Mouse (Mus musculus): ENCODE measurements around the gene A630076J17Rik. TPM values are rescaled to one million over a fixed set of nuclear protein-coding genes. Genes with fewer than 3 reads are reported as not detected.

Gene A630076J17Rik
- total and polyA plus RNA-seq, 3 experiments: not detected

DNA sequence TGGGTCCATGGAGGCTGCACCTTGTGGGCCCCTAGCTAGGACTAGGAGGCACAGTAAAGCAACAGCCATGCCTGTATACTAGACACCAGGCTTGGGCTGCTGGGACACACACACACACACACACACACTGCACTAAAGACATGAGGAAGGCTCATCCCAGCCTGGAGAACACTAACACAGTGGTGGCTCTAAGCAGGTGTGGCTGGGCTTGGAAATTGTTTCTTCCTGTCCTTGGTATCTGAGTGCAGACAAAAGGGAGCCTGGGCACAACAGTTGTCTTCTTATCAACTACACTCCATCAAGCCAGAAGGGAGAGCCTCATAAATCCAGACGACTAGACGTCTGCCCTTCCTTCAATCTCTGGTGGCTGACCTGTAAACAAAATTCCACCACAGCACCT is 19.9 kb downstream of the A630076J17Rik start:
- Histone ChIP-seq H3K9me3 (replicated peaks; ENCODE audit: insufficient read depth, low read length) (no peaks in the 10 kb centered on the region), H3K9ac (ENCODE audit: control insufficient read depth, low read depth, low read length, poor library complexity, severe bottlenecking) (no peak overlapping the region), H3K36me3 (ENCODE audit: control insufficient read depth in 1 of 2, insufficient read depth in 2 of 2, low read length in 2 of 2) (no peaks in the 10 kb centered on the region), H3K4me3 (ENCODE audit: control insufficient read depth in 1 of 2, insufficient read depth in 1 of 2, low read depth in 2 of 2, low read length in 2 of 2) (no peak overlapping the region), H3K4me1 (ENCODE audit: control insufficient read depth in 1 of 2, insufficient read depth in 2 of 2, low read length in 2 of 2) (no peaks in the 10 kb centered on the region), H3K27ac (ENCODE audit: control insufficient read depth, low read depth, low read length) (no peak overlapping the region), H3K79me2 (ENCODE audit: control insufficient read depth, insufficient read depth, low read length, poor library complexity) (no peaks in the 10 kb centered on the region), H3K27me3 (ENCODE audit: control insufficient read depth in 1 of 2, insufficient read depth in 2 of 2, low read length in 2 of 2) (peaks cover 15 to 21% of the 10 kb centered on the region in 2 experiments)
- DNase-seq (ENCODE audit: low read depth, low spot score): no peak
- TF ChIP-seq CTCF (IDR thresholded peaks at IDR 0.05 in 2 of 3, conservative IDR thresholded peaks at IDR 0.05 in 1 of 3; ENCODE audit: control insufficient read depth in 1 of 3, insufficient read depth in 1 of 3, low read depth in 2 of 3, low read length in 3 of 3, poor library complexity in 1 of 3, severe bottlenecking in 1 of 3) (no peak), NRF1 (IDR thresholded peaks at IDR 0.05; ENCODE audit: insufficient read depth, low read depth, low read length, poor library complexity, severe bottlenecking) (no peak), POLR2A (IDR thresholded peaks at IDR 0.05; ENCODE audit: control insufficient read depth in 1 of 2, insufficient read depth in 1 of 2, low read depth in 1 of 2, low read length in 2 of 2, poor library complexity in 1 of 2) (no peak), SIN3A (IDR thresholded peaks at IDR 0.05; ENCODE audit: low read length) (no peak), MAZ (IDR thresholded peaks at IDR 0.05; ENCODE audit: low read depth, low read length) (no peak), ETS1 (IDR thresholded peaks at IDR 0.05; ENCODE audit: low read depth, low read length) (no peak), MYB (IDR thresholded peaks at IDR 0.05; ENCODE audit: low read depth, low read length) (no peak), POLR2AphosphoS2 (IDR thresholded peaks at IDR 0.05; ENCODE audit: low read length) (no peak), MEF2A (IDR thresholded peaks at IDR 0.05; ENCODE audit: extremely low read depth, insufficient replicate concordance, low read depth, low read length, poor library complexity, severe bottlenecking) (no peak), ZC3H11A (IDR thresholded peaks at IDR 0.05; ENCODE audit: low read depth, low read length) (no peak), TCF12 (IDR thresholded peaks at IDR 0.05; ENCODE audit: low read depth, low read length) (no peak), USF2 (IDR thresholded peaks at IDR 0.05; ENCODE audit: borderline replicate concordance in 1 of 2, insufficient read depth in 1 of 2, low read depth in 1 of 2, low read length in 2 of 2) (no peak), POLR2AphosphoS5 (IDR thresholded peaks at IDR 0.05; ENCODE audit: borderline replicate concordance, low read depth, low read length) (no peak), CHD1 (IDR thresholded peaks at IDR 0.05; ENCODE audit: low read depth, low read length) (no peak), ZNF384 (IDR thresholded peaks at IDR 0.05; ENCODE audit: low read depth, low read length) (no peak), JUND (IDR thresholded peaks at IDR 0.05; ENCODE audit: low read depth, low read length) (no peak), USF1 (IDR thresholded peaks at IDR 0.05; ENCODE audit: low read depth, low read length) (no peak)

DNA sequence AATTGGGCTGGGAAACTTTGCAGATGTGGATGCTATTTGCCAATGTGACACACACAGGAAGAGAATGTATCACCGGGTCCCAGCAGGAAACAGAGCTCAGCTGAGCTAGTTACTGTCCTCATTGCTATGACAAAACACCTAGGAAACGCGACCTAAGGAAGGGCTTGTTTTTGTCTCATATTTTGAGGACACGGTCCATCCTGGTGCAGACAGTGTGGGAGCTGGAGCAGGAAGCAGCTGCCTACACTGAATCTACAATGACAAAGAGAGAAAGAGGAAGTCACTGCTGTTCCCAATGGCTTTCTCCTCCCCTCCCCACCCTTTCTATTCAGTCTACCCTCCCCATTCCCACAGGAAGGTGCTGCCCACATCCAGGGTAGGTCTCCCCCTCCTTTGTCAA is 21.6 kb downstream of the A630076J17Rik start:
- peak; percentile 12 for DNase-seq (ENCODE audit: low read depth, low spot score)

More for the DNA sequence above, 21.6 kb downstream of the A630076J17Rik start:
- no peak overlapping the region for H3K27ac ChIP-seq (ENCODE audit: control insufficient read depth, low read depth, low read length)
- H3K27me3 ChIP-seq (ENCODE audit: control insufficient read depth in 1 of 2, insufficient read depth in 2 of 2, low read length in 2 of 2): peaks cover 10 to 14% of the 10 kb centered on the region in 2 experiments
- no peaks in the 10 kb centered on the region for H3K9me3 ChIP-seq (replicated peaks; ENCODE audit: insufficient read depth, low read length)
- H3K79me2 ChIP-seq (ENCODE audit: control insufficient read depth, insufficient read depth, low read length, poor library complexity): no peaks in the 10 kb centered on the region
- no peak overlapping the region for H3K4me3 ChIP-seq (ENCODE audit: control insufficient read depth in 1 of 2, insufficient read depth in 1 of 2, low read depth in 2 of 2, low read length in 2 of 2)
- no peak overlapping the region for H3K9ac ChIP-seq (ENCODE audit: control insufficient read depth, low read depth, low read length, poor library complexity, severe bottlenecking)
- no peaks in the 10 kb centered on the region for H3K36me3 ChIP-seq (ENCODE audit: control insufficient read depth in 1 of 2, insufficient read depth in 2 of 2, low read length in 2 of 2)
- no peaks in the 10 kb centered on the region for H3K4me1 ChIP-seq (ENCODE audit: control insufficient read depth in 1 of 2, insufficient read depth in 2 of 2, low read length in 2 of 2)
- TF ChIP-seq MAZ (IDR thresholded peaks at IDR 0.05; ENCODE audit: low read depth, low read length) (no peak), RAD21 (IDR thresholded peaks at IDR 0.05; ENCODE audit: low read depth, low read length) (no peak), MYB (IDR thresholded peaks at IDR 0.05; ENCODE audit: low read depth, low read length) (no peak), MEF2A (IDR thresholded peaks at IDR 0.05; ENCODE audit: extremely low read depth, insufficient replicate concordance, low read depth, low read length, poor library complexity, severe bottlenecking) (no peak), KAT2A (conservative IDR thresholded peaks at IDR 0.05; ENCODE audit: low read depth, low read length) (no peak), NRF1 (IDR thresholded peaks at IDR 0.05; ENCODE audit: insufficient read depth, low read depth, low read length, poor library complexity, severe bottlenecking) (no peak), ELF1 (IDR thresholded peaks at IDR 0.05; ENCODE audit: low read depth, low read length) (no peak), USF2 (IDR thresholded peaks at IDR 0.05; ENCODE audit: borderline replicate concordance in 1 of 2, insufficient read depth in 1 of 2, low read depth in 1 of 2, low read length in 2 of 2) (no peak), UBTF (IDR thresholded peaks at IDR 0.05; ENCODE audit: borderline replicate concordance, insufficient read depth, low read depth, low read length) (no peak), RCOR1 (IDR thresholded peaks at IDR 0.05; ENCODE audit: low read depth, low read length) (no peak), TBP (IDR thresholded peaks at IDR 0.05; ENCODE audit: low read depth, low read length) (no peak), TCF12 (IDR thresholded peaks at IDR 0.05; ENCODE audit: low read depth, low read length) (no peak), SIN3A (IDR thresholded peaks at IDR 0.05; ENCODE audit: low read length) (no peak), CTCF (IDR thresholded peaks at IDR 0.05 in 2 of 3, conservative IDR thresholded peaks at IDR 0.05 in 1 of 3; ENCODE audit: control insufficient read depth in 1 of 3, insufficient read depth in 1 of 3, low read depth in 2 of 3, low read length in 3 of 3, poor library complexity in 1 of 3, severe bottlenecking in 1 of 3) (no peak), BHLHE40 (IDR thresholded peaks at IDR 0.05; ENCODE audit: borderline replicate concordance, low read depth, low read length) (no peak), SMC3 (IDR thresholded peaks at IDR 0.05; ENCODE audit: low read depth, low read length) (no peak), TAL1 (IDR thresholded peaks at IDR 0.05; ENCODE audit: low read length) (no peak), POLR2AphosphoS2 (IDR thresholded peaks at IDR 0.05; ENCODE audit: low read length) (no peak)
